Mouse (Mus musculus) cerebellum, postnatal 10 days (tissue): ENCODE data around the gene Mgat4c.

Source experiments
- DNase-seq, 2 experiments: peaks; one replicate each; pipeline ENCODE4 v3.0.0; 2021; ENCODE audit warnings: mixed read lengths in 2 of 2

Gene Mgat4c

DNA sequence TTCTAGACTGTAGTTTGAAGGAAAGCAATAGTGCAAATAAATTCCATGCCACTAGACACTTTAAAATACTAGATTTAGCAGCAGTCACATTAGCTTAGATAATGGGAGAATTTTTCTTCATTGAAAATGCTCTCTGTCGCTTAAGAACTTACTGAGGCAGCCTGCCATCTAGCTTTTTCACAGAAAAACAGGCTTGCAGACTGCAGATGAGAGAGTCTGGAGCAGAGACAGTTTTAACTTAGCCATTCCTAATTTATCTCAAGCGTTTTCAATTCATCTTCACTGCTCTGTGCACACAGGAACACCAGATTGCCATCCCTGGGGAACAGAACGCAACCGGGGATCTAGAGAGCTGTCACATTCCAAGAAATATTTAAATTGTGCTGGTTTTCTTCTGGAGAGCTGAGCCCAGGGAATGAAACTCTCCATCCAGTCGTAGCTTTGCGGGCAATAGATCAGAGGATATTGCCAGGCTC lies at the start of gene Mgat4c:
Mgat4c (plus strand) TSS at position 51 of the 476 bp plus-strand sequence.
- DNase-seq, result peak; percentile 19 to 30

DNA sequence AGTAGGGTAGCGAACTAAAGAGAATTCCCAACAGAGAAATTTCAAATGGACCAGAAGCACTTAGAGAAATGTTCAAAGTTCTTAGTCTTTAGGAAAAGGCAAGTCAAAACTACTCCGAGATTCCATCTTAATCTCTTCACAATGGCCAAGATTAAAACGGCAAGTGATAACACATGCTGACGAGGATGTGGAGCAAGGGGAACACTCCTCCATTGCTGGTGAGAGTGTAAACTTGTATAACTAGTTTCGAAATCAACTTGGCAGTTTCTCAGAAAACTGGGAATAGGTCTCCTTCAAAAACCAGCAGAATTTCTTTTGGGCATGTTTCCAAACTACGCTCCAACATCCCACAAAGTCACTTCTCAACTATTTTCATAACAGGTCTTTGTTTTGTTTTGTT lies 46.0 kb upstream of the Mgat4c start:
- no peak for DNase-seq

DNA sequence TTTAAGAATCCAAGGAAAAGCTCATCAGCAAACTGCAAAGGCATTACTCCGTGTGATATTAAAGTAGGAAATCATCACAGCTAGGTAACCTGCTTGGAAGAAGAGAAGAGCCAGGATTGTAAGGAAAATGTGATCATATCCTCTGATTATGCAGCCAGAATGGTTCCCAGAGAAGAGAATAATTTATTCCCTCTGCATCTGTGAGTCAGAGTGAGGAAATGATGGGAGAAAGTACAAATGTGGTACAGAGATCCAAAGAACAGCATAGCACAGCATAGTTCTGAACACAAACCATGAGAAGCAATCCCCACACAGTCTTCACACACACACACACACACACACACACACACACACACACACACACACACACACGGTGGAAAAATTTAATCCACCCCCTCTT lies 40.2 kb upstream of the Mgat4c start:
- DNase-seq, result no peak

DNA sequence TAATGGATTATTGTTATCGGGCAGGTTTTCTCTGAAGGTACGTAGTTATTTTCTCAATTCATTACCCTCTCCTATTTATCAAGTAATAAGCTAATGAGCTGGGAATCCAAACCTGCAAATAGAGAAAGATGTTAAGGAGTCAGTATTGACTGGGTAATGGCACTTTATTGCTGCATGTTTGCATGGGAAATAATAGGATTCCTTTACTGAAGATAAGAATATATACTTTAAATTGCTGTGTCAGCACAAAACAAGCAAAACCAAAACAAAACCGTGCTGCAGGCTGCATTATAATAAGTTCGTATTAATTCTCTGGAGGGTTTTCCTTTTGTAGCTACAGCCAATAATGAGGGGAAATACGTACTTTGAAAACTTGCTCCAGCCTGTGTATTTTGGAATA lies 627 bp downstream of the Mgat4c start:
- no peak for DNase-seq

DNA sequence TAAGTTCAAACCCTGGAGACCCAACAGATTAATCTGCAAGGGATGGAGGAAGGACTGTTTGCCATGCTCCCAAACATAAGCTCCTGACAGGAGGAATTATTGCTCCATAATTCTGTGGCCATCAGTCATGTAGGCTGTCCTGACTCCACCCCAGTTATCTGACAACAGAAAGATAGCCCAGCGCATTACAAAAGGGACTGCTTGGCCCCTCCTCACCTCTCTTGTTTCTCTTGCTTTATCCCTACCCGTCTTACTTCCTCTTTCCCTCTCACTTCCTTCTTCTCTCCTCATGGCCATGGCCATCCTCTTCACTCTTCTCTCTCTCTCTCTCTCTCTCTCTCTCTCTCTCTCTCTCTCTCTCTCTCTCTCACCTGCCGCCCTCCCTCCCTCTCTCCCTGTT lies 80.5 kb downstream of the Mgat4c start:
- no peak for DNase-seq

DNA sequence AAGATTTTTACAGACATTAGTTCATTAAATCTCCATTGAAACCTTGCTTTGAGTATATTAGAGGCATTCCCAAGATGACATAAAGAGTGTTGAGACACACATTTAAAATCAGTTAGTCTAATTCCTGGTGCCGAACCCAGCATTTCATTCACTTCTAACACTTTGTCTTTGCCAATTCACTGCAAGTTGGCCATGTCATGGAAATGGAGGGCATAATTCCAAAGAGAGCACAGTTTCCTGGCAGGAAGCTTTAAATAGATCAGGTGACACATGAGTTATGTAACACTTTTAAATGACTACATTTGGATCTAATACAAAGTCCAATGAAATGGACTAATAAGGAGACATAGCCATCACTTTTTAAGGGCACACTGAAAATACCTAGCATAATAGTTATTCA lies 89.4 kb downstream of the Mgat4c start:
- peak; percentile 34 to 39 for DNase-seq

DNA sequence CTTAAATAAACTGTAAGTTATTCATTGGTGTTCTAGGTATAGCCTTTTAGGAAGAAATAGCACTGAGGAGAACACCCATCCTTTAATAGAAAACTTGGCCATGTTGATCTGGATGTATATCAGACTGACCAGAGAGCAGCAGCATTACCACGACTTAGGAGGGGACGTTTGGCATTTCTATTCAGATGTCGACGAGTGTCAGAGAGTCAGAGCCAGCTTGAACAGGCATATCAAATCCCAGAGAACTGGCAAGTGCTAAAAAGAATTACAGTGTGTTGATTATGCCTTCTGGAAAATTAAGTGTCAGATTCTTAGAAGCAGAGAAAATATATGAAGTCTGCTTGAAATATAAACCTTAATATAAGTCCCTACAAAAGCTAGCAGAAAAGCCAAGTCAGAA lies 89.9 kb downstream of the Mgat4c start:
- DNase-seq, result peak; percentile 13 to 22

DNA sequence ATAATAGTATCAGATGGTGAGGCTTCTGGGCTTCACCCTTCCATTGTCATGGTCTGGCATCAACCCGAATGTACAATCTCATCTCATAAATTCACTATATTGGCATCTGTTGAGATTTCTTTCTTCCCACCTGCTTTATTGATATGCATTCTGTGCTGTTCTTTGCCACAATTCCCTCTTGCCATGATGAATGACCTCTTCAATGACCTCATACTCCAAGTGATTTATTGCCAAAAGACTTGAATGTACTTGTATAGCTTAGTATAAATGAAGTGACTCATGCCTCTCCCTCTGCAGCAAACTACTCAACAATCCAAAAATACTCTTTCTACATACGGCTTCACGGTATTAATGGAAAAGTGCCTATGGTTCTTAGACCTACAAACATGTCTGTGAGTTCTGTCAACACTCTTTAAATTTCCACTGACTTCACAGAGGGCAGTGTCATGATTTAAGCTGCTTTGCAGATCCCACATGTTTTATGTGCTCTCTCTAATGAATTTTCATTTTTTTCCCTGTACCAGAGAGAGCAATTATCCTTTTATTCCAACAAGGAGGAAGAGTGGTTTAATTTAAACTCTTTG lies 102.0 kb downstream of the Mgat4c start:
- no peak for DNase-seq

DNA sequence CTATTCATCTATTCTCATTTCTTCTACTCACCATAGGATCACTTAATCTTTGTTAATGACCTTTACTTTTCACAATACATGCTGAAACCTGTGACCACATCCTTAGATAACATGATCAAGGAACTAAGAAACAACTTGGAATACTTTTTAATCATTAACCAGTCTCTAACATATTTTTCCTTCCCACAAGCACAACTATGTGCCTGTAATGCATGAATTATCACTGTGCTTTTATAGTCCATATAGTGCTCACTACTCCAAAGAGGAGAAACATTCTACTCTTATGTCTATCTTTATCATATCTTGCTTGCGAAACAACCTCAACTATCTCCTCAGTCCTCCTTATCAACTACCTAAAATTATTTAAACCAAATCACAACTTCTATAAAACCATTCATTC lies 114.2 kb downstream of the Mgat4c start:
- no peak for DNase-seq

DNA sequence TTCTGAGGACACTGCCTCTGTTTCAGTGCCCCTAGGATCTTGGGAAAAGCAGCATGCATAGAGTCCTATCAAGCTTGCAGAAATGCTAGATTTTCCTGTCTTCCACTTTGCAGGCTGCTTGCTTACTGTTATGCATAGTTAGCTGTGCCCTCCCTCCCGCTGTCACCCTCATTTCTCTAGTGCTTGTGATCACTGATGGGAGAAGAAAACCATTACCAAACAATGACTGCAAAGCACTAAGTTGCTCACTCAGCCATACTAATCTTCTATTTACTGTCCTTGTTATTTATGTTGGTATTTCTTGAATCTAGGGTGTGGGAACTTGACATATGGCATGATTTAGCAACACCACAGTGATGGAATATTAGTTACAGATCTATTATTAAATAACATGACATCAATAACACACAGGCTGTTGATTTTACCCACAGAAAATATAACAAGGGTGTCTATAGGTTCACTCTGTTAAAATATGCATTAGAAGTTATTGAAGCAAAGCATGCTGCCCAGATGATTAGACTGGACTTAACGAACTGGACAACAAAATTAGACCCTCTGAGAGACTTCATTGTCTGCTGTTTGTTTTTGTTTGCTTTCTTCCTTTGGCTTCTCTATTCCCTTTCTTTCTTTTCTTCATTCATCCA lies 117.7 kb downstream of the Mgat4c start:
- DNase-seq, result peak in 1 of 2 experiments; percentile 1

DNA sequence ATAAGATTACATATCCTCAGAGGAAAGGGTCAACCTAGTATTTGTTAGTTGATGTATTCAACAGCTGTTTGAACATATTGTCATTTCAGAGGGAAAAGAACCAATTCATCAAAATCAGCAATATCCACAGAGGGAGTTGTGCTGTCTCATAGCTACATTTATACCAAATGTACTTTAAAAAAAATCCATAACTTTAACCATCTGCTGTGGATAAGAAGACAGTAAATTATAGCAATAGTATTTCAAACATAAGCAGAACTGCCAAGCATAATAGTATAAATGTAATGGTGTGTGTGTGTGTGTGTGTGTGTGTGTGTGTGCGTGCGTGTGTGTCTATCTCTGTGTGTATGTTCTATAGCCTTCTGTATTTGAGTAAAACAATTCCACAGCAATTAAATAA lies 127.5 kb downstream of the Mgat4c start:
- DNase-seq, result no peak

DNA sequence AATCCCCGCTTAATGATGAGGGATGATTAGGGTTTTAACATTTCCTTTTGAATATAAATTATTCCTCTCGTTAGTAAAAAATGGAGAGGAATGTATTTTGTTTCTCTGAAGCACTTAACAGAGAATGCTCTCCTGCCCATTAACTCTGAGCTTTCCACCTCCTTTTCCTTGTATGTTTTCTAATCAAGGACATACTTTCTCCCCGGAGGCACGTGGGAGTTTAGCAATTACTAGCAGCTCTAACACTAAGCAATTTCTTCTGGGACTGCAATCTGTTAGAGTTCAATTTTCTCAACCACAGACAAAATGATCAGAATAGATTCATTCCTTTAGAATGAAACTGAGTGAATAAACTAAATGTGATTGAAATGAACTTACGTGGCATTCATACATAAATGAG lies 135.6 kb downstream of the Mgat4c start:
- DNase-seq, result no peak

DNA sequence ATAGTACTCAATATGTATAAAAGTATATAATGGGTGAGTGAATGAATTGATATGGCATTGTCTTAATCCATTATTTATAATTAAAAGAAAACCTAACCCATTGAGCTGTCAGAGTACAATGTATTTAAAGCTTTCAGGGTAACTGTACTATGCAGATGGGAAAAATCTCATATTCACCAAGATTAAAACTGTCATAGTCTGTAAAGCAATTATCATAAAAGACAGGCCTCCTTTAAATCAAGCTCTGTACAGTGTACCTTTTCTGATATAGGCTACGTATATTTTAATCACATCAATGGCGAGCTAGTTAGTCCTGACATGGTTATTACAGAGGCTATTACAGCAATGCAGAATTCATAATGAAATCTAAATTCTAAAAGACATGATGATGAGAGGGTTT lies 146.7 kb downstream of the Mgat4c start:
- no peak for DNase-seq

DNA sequence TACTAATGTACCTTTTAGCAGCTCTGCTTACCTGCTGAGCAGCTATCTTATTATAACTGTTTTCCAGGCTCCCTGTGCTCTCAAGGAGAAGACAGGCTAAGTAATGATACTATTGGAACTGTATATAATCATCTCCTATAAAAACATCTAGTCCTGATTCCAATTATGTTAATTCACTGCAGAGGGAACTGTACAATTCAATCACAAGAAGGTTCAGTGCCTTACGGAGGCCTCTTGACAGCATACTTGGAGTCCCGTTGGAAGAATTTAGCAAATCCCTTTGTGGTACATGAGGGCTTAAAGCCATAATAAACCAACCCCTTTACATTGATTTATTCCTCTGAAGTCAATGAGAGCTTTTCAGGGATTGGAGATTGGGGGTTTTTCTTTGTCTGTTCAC lies 174.8 kb downstream of the Mgat4c start:
- DNase-seq, result no peak

DNA sequence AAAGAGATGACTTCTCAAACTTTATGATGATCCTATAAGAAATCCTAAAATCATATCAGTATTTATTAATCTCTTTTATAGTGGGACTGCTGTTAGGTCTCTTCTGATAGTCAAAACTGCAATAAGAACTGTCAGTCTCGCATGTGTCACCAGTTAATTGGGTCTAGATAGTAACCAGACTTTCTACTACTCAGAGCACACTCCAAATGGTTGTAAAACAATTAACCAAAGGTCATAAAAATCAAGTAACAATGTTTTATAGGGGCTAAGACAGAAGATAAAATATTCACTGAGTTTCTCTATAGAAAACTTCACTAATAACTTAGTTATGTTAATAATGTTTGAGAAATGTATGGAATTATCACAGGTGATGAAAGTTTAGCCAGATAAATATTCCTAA lies 208.6 kb downstream of the Mgat4c start:
- no peak for DNase-seq

DNA sequence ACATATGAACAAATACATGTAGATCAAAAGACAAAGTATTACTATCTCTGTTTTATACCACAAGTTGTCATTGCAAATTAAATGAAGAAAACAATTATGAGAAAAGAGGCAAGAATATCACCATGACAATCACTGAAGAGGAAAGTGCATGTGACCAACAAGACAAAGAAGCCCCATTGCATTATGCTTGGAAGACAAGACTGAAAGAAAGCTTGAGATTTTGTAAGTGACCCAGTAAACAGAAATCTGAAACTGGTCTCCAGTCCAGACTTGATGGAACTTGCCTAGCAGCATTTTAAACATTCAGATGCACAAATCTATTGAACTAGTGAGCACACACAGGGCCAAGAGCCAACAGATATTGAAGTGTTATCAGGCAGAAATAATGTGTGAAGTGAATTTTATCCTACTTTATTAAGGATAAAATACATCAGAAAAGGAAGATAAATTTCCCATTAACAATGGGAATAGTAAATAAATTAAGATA lies 236.1 kb downstream of the Mgat4c start:
- no peak for DNase-seq

DNA sequence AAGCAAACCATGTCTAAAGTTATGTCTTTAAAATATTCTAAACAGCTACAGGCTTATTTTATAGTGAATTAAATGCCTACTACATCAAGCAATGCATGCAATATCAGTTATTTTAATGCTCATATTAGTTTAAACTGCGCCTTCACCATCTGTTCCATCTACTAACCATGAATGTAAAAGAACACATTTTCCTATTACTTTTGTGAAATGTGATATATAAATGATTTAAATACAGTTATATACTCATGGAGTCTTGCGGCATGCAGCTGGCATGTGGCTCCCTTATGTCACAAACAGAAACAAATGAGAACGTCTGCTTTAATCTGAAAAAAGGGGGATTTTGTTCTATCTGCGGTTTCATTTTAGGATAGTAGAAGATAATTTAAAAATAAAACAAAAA lies 316.3 kb downstream of the Mgat4c start:
- DNase-seq, result no peak

DNA sequence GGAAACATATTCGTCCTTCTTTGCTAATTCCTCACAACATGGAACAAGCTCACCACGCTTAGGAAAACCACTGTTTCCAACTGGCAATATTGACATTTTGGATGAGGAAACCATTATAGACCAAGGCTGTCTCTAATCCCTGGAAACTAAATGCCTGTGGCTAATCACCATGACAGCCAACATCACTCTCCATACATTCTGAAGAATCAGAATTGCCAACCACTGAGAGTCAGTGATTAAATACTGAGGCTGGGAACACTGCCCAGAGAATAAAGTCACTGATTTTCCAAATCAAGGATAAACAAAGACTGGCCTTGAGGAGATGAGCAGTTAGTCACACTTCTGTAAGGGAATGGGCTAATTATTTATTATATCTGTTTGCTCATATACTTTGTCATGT lies 361.2 kb downstream of the Mgat4c start:
- peak; percentile 1 to 15 for DNase-seq

DNA sequence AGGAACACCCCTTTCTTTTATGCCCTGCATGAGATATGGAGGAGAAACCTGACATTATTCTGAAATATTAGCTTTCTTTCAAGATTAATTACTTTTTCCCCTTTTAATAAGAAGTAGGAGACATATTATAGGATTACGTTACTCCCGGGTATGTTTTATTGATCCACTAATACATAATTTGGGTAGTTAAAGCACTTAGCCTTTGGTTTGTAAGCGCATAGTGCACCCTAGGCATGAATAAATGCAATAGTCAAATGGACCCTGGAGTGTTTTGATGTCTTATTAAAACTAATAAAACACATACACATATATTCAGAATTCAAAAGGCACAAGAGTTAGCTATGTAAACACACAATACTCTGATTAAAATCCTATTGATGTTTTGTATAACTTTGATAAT lies 374.9 kb downstream of the Mgat4c start:
- no peak for DNase-seq

DNA sequence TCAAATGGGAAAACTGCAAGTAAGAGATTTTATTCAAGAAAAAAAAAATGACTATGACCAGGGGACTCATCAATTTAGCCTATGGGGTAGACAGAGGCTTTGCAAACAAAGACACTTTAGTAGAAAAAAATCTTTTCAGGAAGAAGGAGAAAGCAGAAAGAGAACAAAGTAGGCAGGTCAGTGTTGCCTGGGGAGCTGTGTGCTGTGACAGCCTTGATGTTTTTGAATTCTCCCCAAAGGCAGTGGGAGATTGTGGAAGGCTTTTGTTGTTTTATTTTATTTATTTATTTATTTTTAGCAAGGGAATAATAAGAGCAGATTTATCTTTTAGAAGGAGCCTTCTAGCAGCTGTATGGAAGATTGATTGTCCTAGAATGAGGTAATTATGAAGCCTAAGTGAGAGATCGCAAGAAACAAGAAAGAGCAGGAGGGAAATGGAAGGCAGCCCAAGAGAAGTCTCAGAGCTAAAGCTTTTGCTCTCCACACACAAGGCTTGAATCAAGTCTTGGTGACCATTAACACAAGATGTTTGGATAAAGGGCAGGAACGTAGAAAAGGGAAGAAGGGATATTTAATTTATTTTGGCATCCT lies 375.8 kb downstream of the Mgat4c start:
- no peak for DNase-seq

DNA sequence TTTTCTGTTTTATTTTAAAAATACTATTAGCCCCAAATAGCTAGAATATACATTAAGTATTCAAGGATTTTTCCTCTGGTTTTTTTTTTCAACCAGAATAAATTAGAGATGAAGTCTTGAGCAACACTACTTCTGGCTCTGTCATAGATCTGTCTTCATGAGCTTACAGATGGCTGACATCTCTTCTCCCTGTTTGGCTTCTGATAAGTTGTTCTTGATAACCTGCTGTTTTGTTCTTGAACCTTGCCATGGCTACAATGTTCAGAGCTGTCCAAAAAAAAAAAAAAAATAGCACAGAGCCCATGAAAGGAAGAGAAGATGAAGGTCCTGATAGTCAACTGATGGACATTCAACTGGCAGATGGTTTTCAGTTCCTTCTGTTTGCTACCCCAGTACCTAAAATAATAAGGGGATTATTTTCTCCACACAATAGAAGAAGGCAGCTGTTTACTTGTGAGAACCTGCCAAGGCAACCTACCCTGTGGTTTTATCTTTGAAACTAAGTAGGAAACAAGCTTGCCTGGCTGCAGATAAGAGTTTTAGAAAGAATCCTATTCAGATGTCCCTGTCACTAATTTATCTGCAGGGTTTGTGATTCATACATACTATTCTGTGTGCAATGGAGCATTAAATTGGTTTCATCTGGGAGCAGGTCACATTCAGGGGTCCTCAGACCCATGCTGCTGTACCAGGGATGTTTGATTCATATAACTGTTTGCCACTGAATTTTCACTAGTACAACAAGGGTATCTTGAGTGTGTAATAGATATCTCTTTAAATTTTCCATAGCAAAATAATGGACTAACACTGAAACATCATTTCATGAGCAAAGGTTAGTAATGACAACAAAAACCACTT lies 393.5 kb downstream of the Mgat4c start:
- peak in 1 of 2 experiments; percentile 9 for DNase-seq

DNA sequence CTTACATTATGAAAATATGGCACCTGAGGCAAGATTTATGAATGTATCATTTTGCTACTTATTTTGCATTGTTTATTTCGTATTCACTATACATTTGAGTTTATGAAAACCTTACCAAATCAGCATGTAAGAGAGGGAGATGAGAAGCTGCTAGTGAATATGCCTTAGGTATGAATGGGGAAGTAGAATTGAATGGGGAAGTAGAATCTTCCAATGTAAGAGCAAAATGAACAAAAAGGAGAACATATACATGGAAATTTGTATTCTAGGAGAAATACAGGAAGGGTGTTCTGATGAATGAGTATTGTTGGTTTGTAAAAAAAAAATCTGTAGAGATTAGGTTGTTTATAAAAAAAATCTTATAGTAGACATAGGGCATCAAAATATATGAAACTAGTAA lies 441.9 kb downstream of the Mgat4c start:
- DNase-seq, result no peak

DNA sequence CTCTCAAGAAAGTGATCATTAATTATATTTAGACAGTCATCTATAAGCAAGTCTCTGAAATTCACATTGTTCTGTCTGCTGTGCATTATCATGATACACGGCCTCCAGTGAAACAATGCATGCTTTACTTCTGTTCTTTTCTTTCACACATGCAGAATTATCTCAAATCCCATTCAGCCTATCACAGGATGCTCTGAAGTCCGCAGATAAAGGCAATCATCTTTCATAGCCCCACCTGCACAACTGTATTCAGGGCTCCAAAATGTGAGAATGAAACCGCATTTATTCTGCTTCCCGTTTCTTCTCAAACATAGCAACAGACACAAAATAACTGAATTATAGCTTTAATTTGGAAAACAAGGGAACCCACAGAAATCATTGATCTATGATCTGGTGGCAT lies 446.1 kb downstream of the Mgat4c start:
- no peak for DNase-seq
